Mouse (Mus musculus) embryonic facial prominence, embryonic 13.5 days (tissue): ENCODE measurements around the gene Acbd4. TPM values are rescaled to one million over a fixed set of nuclear protein-coding genes. Genes with fewer than 3 reads are reported as not detected.

Experiments
- ATAC-seq: fragments of 200-750 bp; cut with Nextera tagmentation; 2 replicates; pipeline ENCODE4 v1.8.0; 2017; ENCODE audit warnings: low read depth; ENCODE audit not compliant: insufficient number of reproducible peaks, insufficient read depth, low FRiP score, low TSS enrichment
- H3K27ac ChIP-seq: fragments of 300-500 bp; sonication (generic); 2 replicates; pipeline ENCODE4 v1.5.1; 2015; ENCODE audit warnings: moderate library complexity, mild to moderate bottlenecking, inconsistent platforms
- H3K27me3 ChIP-seq: fragments of 300-500 bp; sonication (generic); 2 replicates; pipeline ENCODE4 v1.6.1; 2015; ENCODE audit warnings: mild to moderate bottlenecking, inconsistent platforms
- H3K36me3 ChIP-seq: fragments of 300-500 bp; sonication (generic); 2 replicates; pipeline ENCODE4 v1.6.1; 2015; ENCODE audit warnings: mild to moderate bottlenecking, inconsistent platforms
- H3K4me1 ChIP-seq: fragments of 300-500 bp; sonication (generic); 2 replicates; pipeline ENCODE4 v1.6.1; 2015; ENCODE audit warnings: inconsistent platforms
- H3K4me2 ChIP-seq: fragments of 300-500 bp; sonication (generic); 2 replicates; pipeline ENCODE4 v1.6.1; 2015; ENCODE audit warnings: moderate library complexity, mild to moderate bottlenecking, inconsistent platforms
- H3K4me3 ChIP-seq: fragments of 300-500 bp; sonication (generic); 2 replicates; pipeline ENCODE4 v1.5.1; 2015; ENCODE audit warnings: mild to moderate bottlenecking, inconsistent platforms
- H3K9ac ChIP-seq: fragments of 300-500 bp; sonication (generic); 2 replicates; pipeline ENCODE4 v1.6.1; 2015; ENCODE audit warnings: mild to moderate bottlenecking, inconsistent platforms
- H3K9me3 ChIP-seq: fragments of 300-500 bp; sonication (generic); 2 replicates; pipeline ENCODE4 v1.6.1; 2016; ENCODE audit warnings: inconsistent platforms
- WGBS: fragments of 180-500 bp; shearing (Covaris S2); methylation state at CpG from one replicate; pipeline ENCODE4 v1.1.7; 2015; ENCODE audit warnings: mixed read lengths; 5-methylcytosine and 5-hydroxymethylcytosine counted together
- polyA plus RNA-seq: library from polyadenylated mRNA; unstranded; fragments of >200 nt; fragmentation: Nextera tagmentation; extraction: Ambion mirVana; gene quantifications from 2 replicates; pipeline ENCODE4 v1.2.1, GENCODE M21; 2015

Acbd4 gene
- polyA plus RNA-seq, 1 experiment from 2014 or later, result 17.4 TPM

GRCm38 (mm10) chr11:103116008-103116818, 14.7 kb downstream of the Acbd4 start, which contains the start of gene Hexim1:
Gene Hexim1, plus strand, starts transcription at chr11:103116231.
- Histone ChIP-seq H3K36me3 (no peaks in the 10 kb centered on the region), H3K4me2 (peak within 1 kb of the TSS; percentile 90), H3K4me1 (peaks cover 36% of the 10 kb centered on the region), H3K4me3 (peak within 1 kb of the TSS; percentile 72), H3K9me3 (no peaks in the 10 kb centered on the region), H3K27me3 (peaks cover 10% of the 10 kb centered on the region), H3K27ac (peak within 1 kb of the TSS; percentile 93), H3K9ac (peak within 1 kb of the TSS; percentile 83)
- WGBS, result under 1% methylated on average over 53 of the region's 53 CpGs
- ATAC-seq, result peak; percentile 93

- Histone ChIP-seq H3K9ac (peak overlapping the region; percentile 83), H3K9me3 (no peaks in the 10 kb centered on the region), H3K4me1 (peaks cover 28% of the 10 kb centered on the region), H3K27ac (peak overlapping the region; percentile 85), H3K4me3 (peak overlapping the region; percentile 72), H3K27me3 (peaks cover 10% of the 10 kb centered on the region), H3K36me3 (no peaks in the 10 kb centered on the region), H3K4me2 (peak overlapping the region; percentile 90)
- under 1% methylated on average over 35 of the region's 35 CpGs for WGBS
- no peak for ATAC-seq
These were observed 15.6 kb downstream of the Acbd4 start for GRCm38 (mm10) chr11:103116959-103117590.

- H3K36me3 ChIP-seq, result no peaks in the 10 kb centered on the region
- H3K27ac ChIP-seq, result peak overlapping the region; percentile 85
- H3K9ac ChIP-seq, result peak overlapping the region; percentile 83
- peaks cover 6% of the 10 kb centered on the region for H3K27me3 ChIP-seq
- H3K4me3 ChIP-seq, result peak overlapping the region; percentile 72
- H3K4me1 ChIP-seq, result peaks cover 22% of the 10 kb centered on the region
- H3K4me2 ChIP-seq, result peak overlapping the region; percentile 90
- ATAC-seq, result no peak
- WGBS, result under 1% methylated on average over 38 of the region's 38 CpGs
- no peaks in the 10 kb centered on the region for H3K9me3 ChIP-seq
These were observed 16.1 kb downstream of the Acbd4 start for GRCm38 (mm10) chr11:103117591-103118009.

GRCm38 (mm10) chr11:103118866-103119265, 17.4 kb downstream of the Acbd4 start:
- H3K27me3 ChIP-seq, result no peaks in the 10 kb centered on the region
- no peaks in the 10 kb centered on the region for H3K36me3 ChIP-seq
- H3K4me2 ChIP-seq, result peak overlapping the region; percentile 90
- peak overlapping the region; percentile 72 for H3K4me3 ChIP-seq
- no peak for ATAC-seq
- peaks cover 17% of the 10 kb centered on the region for H3K4me1 ChIP-seq
- WGBS, result 82% methylated on average over 2 of the region's 2 CpGs
- H3K9ac ChIP-seq, result no peak overlapping the region
- no peak overlapping the region for H3K27ac ChIP-seq
- no peaks in the 10 kb centered on the region for H3K9me3 ChIP-seq

- Histone ChIP-seq H3K9ac (no peak overlapping the region), H3K4me1 (peaks cover 13% of the 10 kb centered on the region), H3K4me3 (no peak overlapping the region), H3K36me3 (no peaks in the 10 kb centered on the region), H3K27me3 (no peaks in the 10 kb centered on the region), H3K27ac (no peak overlapping the region), H3K9me3 (no peaks in the 10 kb centered on the region), H3K4me2 (no peak overlapping the region)
- 47% methylated on average over 5 of the region's 5 CpGs for whole genome bisulfite sequencing
- ATAC-seq, result no peak
These were observed 18.1 kb downstream of the Acbd4 start for GRCm38 (mm10) chr11:103119609-103120008.

- H3K4me2 ChIP-seq, result no peak overlapping the region
- no peaks in the 10 kb centered on the region for H3K9me3 ChIP-seq
- H3K36me3 ChIP-seq, result no peaks in the 10 kb centered on the region
- peaks cover 9% of the 10 kb centered on the region for H3K4me1 ChIP-seq
- H3K4me3 ChIP-seq, result no peak overlapping the region
- no peaks in the 10 kb centered on the region for H3K27me3 ChIP-seq
- no peak for ATAC-seq
- 34% methylated on average over 5 of the region's 5 CpGs for WGBS
- H3K9ac ChIP-seq, result no peak overlapping the region
- H3K27ac ChIP-seq, result no peak overlapping the region
These were observed 18.8 kb downstream of the Acbd4 start for GRCm38 (mm10) chr11:103120315-103120714.

- peak within 1 kb of the TSS; percentile 69 for H3K4me2 ChIP-seq
- H3K4me1 ChIP-seq, result peaks cover 42% of the 10 kb centered on the region
- H3K9me3 ChIP-seq, result no peaks in the 10 kb centered on the region
- H3K27ac ChIP-seq, result peak within 1 kb of the TSS; percentile 99
- under 1% methylated on average over 39 of the region's 39 CpGs for WGBS
- H3K27me3 ChIP-seq, result no peaks in the 10 kb centered on the region
- peak; percentile 34 for ATAC-seq
- H3K36me3 ChIP-seq, result no peaks in the 10 kb centered on the region; the same call in 1 of the 2 replicates
- H3K9ac ChIP-seq, result peak within 1 kb of the TSS; percentile 100
- peak within 1 kb of the TSS; percentile 88 for H3K4me3 ChIP-seq
These were observed 30.5 kb downstream of the Acbd4 start, which contains the start of gene Hexim2 for GRCm38 (mm10) chr11:103131701-103132575. Gene Hexim2, plus strand, starts transcription at chr11:103132429.

- Histone ChIP-seq H3K9me3 (no peaks in the 10 kb centered on the region), H3K4me2 (peak overlapping the region; percentile 69), H3K36me3 (no peaks in the 10 kb centered on the region; the same call in 1 of the 2 replicates), H3K27me3 (no peaks in the 10 kb centered on the region), H3K27ac (peak overlapping the region; percentile 99), H3K4me1 (peaks cover 42% of the 10 kb centered on the region), H3K9ac (peak overlapping the region; percentile 100), H3K4me3 (peak overlapping the region; percentile 88)
- under 1% methylated on average over 58 of the region's 58 CpGs for WGBS
- peak; percentile 88 for ATAC-seq
These were observed 31.3 kb downstream of the Acbd4 start for GRCm38 (mm10) chr11:103132576-103133455.

- Histone ChIP-seq H3K4me3 (peak overlapping the region; percentile 88), H3K27me3 (no peaks in the 10 kb centered on the region), H3K4me2 (peak overlapping the region; percentile 63), H3K9ac (peak overlapping the region; percentile 70), H3K9me3 (no peaks in the 10 kb centered on the region), H3K27ac (peak overlapping the region; percentile 88), H3K4me1 (peaks cover 42% of the 10 kb centered on the region), H3K36me3 (peaks cover 7% of the 10 kb centered on the region)
- ATAC-seq, result no peak
- WGBS, result 52% methylated on average over 6 of the region's 6 CpGs
These were observed 32.1 kb downstream of the Acbd4 start for GRCm38 (mm10) chr11:103133456-103134185.

- peaks cover 42% of the 10 kb centered on the region for H3K4me1 ChIP-seq
- no peaks in the 10 kb centered on the region for H3K27me3 ChIP-seq
- H3K4me2 ChIP-seq, result peak overlapping the region; percentile 63
- H3K27ac ChIP-seq, result no peak overlapping the region; the same call in 1 of the 2 replicates
- H3K4me3 ChIP-seq, result peak overlapping the region; percentile 88; the same call in 1 of the 2 replicates
- no peaks in the 10 kb centered on the region for H3K9me3 ChIP-seq
- no peak overlapping the region for H3K9ac ChIP-seq
- peaks cover 13% of the 10 kb centered on the region for H3K36me3 ChIP-seq
- no peak for ATAC-seq
- 64% methylated on average over 3 of the region's 3 CpGs for WGBS
These were observed 32.7 kb downstream of the Acbd4 start for GRCm38 (mm10) chr11:103134221-103134620.
